Mouse (Mus musculus) megakaryocyte-erythroid progenitor cell, adult 5 weeks (primary cell): ENCODE data around the gene Ube2g2. TPM values are rescaled to one million over a fixed set of nuclear protein-coding genes. Genes with fewer than 3 reads are reported as not detected.

ENCODE experiments used
- polyA plus RNA-seq: library from polyadenylated mRNA; stranded (reverse); fragments of >175 nt; gene quantifications from 2 replicates; pipeline ENCODE4 v1.2.3, GENCODE M21; 2012

Ube2g2 gene
- polyA plus RNA-seq = 43.2 and 45.3 TPM in 2 replicates

DNA sequence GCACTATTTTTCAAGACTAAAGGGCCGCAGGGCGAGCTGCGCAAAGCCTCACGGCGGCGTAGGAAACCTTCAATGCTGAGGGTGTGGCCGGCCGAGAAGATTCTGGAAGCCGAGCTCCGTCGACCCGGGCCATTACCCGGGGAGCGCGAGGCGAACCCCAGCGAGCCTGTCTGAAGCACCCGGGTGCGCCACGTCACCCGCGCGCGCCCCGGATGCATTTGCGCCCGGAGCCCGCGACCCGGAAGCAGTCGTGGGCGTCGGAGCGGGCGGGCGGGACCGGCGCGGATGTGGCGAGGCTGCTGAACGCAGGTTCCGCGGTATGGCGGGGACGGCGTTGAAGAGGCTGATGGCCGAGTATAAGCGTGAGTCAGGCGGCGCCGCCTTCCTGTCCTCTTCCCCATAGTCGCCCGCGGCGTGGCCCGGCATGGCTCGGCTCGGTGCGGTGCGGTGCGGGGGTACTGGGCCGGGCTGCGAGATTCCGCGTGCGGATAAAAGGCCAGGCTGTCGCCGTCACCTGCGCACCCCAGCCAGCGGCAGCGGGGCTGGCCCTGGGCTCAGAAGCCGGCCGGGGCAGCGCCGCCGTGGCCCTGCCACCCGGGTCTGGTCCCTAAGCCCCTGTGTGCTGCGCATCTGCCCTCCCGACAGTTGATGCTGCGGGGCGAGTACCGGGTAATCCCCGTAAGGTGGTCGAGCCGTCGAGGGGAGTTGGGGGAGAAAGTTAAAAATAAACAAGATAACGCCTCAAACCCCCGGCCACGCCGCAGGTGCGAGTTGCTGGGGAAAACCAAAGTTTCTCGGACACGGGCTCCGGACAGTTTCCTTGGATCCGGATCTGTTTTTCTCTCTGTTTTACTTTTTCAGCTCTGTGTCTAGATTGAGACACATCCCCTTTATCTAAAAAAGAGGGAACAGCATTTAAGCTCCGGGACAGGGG lies at the start of gene Ube2g2:
TSS of gene Ube2g2 (plus strand) at position 221 of the 934 bp plus-strand sequence.

DNA sequence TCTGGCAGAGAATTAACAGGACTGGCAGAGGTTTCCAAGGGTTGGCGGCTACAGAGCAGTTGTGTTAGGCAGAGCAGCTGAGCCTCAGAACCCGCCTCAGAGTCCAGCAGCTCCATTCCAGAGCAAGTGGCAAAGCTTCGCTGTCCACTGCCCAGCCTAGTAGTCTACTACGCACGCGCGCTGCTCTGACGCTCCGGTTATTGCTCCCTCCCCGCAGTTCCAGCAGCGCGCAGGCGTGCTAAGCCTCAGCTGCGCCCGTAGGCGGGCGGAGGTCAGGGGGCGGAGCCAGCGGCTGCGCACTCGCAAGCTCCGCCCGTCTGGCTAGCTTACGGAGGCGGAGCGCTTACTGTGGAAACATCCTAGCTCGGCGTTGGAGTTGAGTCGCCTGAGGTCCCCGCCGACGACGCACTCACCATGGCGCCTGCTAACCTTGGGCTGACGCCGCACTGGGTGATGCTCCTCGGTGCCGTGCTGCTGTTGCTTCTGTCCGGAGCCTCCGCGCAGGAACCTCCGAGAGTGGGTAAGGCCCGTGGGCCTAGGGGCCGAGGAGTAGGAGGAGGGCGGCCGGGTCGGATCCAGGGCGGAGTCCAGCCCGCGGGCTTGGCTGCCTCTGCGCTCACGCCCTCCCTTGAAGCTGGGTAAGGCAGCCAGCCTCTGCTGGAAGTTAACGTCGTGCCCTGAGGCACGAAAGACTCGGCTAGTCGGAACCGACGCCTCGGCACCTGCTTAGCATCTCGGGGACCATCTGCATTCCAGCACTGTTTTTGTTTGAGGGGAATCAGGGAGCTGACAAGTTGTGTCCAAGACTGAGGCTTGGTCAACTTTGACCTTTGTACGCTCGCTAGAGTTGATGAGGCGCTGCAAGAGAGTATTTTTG lies 40.4 kb upstream of the Ube2g2 start, which contains the start of gene Pttg1ip:
TSS of gene Pttg1ip (plus strand) at position 313 of the 877 bp plus-strand sequence.

DNA sequence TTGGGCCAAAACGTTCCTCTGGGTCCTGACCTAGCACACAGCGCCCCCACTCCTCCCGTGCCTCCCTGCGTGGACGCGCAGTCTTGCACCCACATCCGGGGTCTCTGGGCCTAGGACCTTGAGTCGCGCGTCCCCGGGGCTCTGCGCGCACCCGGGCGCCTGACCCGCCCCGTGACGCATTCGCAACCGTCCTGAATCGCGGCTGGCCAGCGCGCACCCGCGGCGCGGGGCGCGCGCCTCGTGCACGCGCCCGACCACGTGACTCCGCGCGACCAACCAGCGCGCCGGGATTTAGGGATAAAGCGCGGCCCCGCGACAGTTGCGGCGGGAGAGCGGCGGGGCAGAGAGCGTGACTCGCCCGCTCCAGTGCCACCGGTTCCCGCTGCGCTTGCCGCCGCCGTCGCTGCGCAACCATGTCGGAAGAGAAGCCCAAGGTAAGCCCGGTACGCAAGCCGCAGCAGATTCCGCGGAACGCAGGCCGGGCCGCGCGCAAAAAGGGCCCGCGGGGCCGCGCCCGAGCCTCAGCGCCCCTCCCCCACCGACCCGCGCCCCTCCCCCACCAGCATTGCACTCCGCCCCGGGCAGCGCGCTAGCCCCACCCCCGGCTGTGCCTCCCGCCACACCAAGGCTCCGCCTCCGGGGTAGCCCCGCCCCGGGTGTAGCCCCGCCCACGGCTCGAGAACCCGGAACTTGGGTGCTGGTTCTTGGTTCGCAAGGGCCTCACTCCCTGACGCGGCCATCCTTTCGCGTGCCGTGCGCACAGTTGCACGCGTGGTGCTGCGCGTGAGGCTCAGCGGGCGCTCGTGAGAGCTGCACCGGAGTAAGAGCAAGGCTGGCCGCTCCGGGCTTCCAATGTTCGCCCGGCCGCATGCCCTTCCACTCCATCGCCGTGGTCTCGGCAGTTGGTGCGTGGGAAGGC lies 15.9 kb upstream of the Ube2g2 start, which contains the start of the genes Sumo3 and Gm49325:
TSS of gene Sumo3 (plus strand) at position 190 of the 919 bp plus-strand sequence.
TSS of gene Gm49325 (plus strand) at position 290 of the 919 bp plus-strand sequence.

GRCm38 (mm10) chr10:77685895-77686664 lies 64.0 kb downstream of the Ube2g2 start, which contains the start of gene Tspear:
Tspear (plus strand) TSS chr10:77686569.

GRCm38 (mm10) chr10:77690356-77690807 lies 68.3 kb downstream of the Ube2g2 start, which contains the start of gene Gm19402:
Gm19402 (minus strand) TSS chr10:77690757.

Other genes with a start within 250 kb of the Ube2g2 start
- 0.53 and 1.1 TPM in 2 replicates for gene Adarb1, start 204.0 kb upstream of the Ube2g2 start, polyA plus RNA-seq
- gene Fam207a, start 106.5 kb upstream of the Ube2g2 start, polyA plus RNA-seq = 75.0 and 77.7 TPM in 2 replicates
- gene Itgb2, start 92.0 kb upstream of the Ube2g2 start, polyA plus RNA-seq = 23.7 and 24.8 TPM in 2 replicates
- gene Pttg1ip, start 40.6 kb upstream of the Ube2g2 start, polyA plus RNA-seq = 119 and 164 TPM in 2 replicates
- gene Sumo3, start 16.2 kb upstream of the Ube2g2 start, polyA plus RNA-seq = 207 and 270 TPM in 2 replicates
- 2.6 TPM in 1 of 2 replicates, not detected in the other for gene Gm49325, start 16.1 kb upstream of the Ube2g2 start, polyA plus RNA-seq
- gene Tspear, start 64.3 kb downstream of the Ube2g2 start, polyA plus RNA-seq = 0.16 and 0.70 TPM in 2 replicates
- not detected in 2 replicates for gene Gm19402, start 68.5 kb downstream of the Ube2g2 start, polyA plus RNA-seq
- gene Gm9508, start 75.0 kb downstream of the Ube2g2 start, polyA plus RNA-seq = 0.09 TPM in 1 of 2 replicates, not detected in the other
- not detected in 2 replicates for gene Gm10272, start 84.4 kb downstream of the Ube2g2 start, polyA plus RNA-seq
- not detected in 2 replicates for gene Gm10024, start 89.2 kb downstream of the Ube2g2 start, polyA plus RNA-seq
- gene Gm10142, start 93.5 kb downstream of the Ube2g2 start, polyA plus RNA-seq = not detected in 2 replicates
- not detected in 2 replicates for gene Krtap12-1, start 98.3 kb downstream of the Ube2g2 start, polyA plus RNA-seq
- gene Gm10100, start 104.2 kb downstream of the Ube2g2 start, polyA plus RNA-seq = not detected in 2 replicates
- gene Gm18596, start 120.4 kb downstream of the Ube2g2 start, polyA plus RNA-seq = not detected in 2 replicates
- gene Gm9736, start 129.1 kb downstream of the Ube2g2 start, polyA plus RNA-seq = not detected in 2 replicates
- not detected in 2 replicates for gene Gm3233, start 137.4 kb downstream of the Ube2g2 start, polyA plus RNA-seq
- not detected in 2 replicates for gene Gm3238, start 149.1 kb downstream of the Ube2g2 start, polyA plus RNA-seq
- gene Gm7138, start 154.7 kb downstream of the Ube2g2 start, polyA plus RNA-seq = not detected in 2 replicates
- not detected in 2 replicates for gene Gm3250, start 160.3 kb downstream of the Ube2g2 start, polyA plus RNA-seq
- not detected in 2 replicates for gene Gm7137, start 165.9 kb downstream of the Ube2g2 start, polyA plus RNA-seq
- not detected in 2 replicates for gene Gm9639, start 172.8 kb downstream of the Ube2g2 start, polyA plus RNA-seq
- gene Gm19668, start 176.9 kb downstream of the Ube2g2 start, polyA plus RNA-seq = not detected in 2 replicates
- gene Gm9507, start 189.6 kb downstream of the Ube2g2 start, polyA plus RNA-seq = not detected in 2 replicates
- gene Gm2696, start 192.4 kb downstream of the Ube2g2 start, polyA plus RNA-seq = not detected in 2 replicates
- not detected in 2 replicates for gene Krtap10-4, start 204.8 kb downstream of the Ube2g2 start, polyA plus RNA-seq
- not detected in 2 replicates for gene Krtap10-10, start 213.7 kb downstream of the Ube2g2 start, polyA plus RNA-seq
- gene Gm36176, start 224.5 kb downstream of the Ube2g2 start, polyA plus RNA-seq = not detected in 2 replicates
- gene Gm10318, start 230.6 kb downstream of the Ube2g2 start, polyA plus RNA-seq = 0.12 TPM in 1 of 2 replicates, not detected in the other
- gene Gm3285, start 239.7 kb downstream of the Ube2g2 start, polyA plus RNA-seq = not detected in 2 replicates